Mouse (Mus musculus) forebrain, embryonic 14.5 days (tissue): ENCODE data around the gene Dynlrb1. TPM values are rescaled to one million over a fixed set of nuclear protein-coding genes. Genes with fewer than 3 reads are reported as not detected.

Source experiments
- ATAC-seq: fragments of 200-750 bp; cut with Nextera tagmentation; 2 replicates; pipeline ENCODE4 v1.8.0; 2017; ENCODE audit warnings: mild to moderate bottlenecking, moderate library complexity
- DNase-seq: peaks from one replicate; pipeline ENCODE4 v3.0.0-alpha.2; 2015; ENCODE audit warnings: low spot score
- H3K27ac ChIP-seq: fragments of 300-500 bp; sonication (generic); 2 replicates; pipeline ENCODE4 v1.5.1; 2014; ENCODE audit warnings: low read depth, mild to moderate bottlenecking, control low read depth, low read length, moderate library complexity
- H3K27me3 ChIP-seq: fragments of 300-500 bp; sonication (generic); replicated peaks from 2 replicates; pipeline ENCODE4 v1.6.1; 2014; ENCODE audit warnings: low read length, control low read depth, mixed read lengths; ENCODE audit not compliant: control insufficient read depth, insufficient read depth
- H3K36me3 ChIP-seq: fragments of 300-500 bp; sonication (generic); 2 replicates; pipeline ENCODE4 v1.6.1; 2014; ENCODE audit warnings: low read length, control low read depth; ENCODE audit not compliant: control insufficient read depth, insufficient read depth
- H3K4me1 ChIP-seq: fragments of 300-500 bp; sonication (generic); 2 replicates; pipeline ENCODE4 v1.6.1; 2014; ENCODE audit warnings: antibody characterized with exemption, low read length, control low read depth; ENCODE audit not compliant: control insufficient read depth, insufficient read depth
- H3K4me2 ChIP-seq: fragments of 300-500 bp; sonication (generic); 2 replicates; pipeline ENCODE4 v1.6.1; 2014; ENCODE audit warnings: mild to moderate bottlenecking, control low read depth, low read length
- H3K4me3 ChIP-seq: fragments of 300-500 bp; sonication (generic); 2 replicates; pipeline ENCODE4 v1.5.1; 2014; ENCODE audit warnings: low read depth, low read length, control low read depth
- H3K9ac ChIP-seq: fragments of 300-500 bp; sonication (generic); 2 replicates; pipeline ENCODE4 v1.6.1; 2014; ENCODE audit warnings: mild to moderate bottlenecking, low read length, control low read depth, moderate library complexity
- H3K9me3 ChIP-seq: fragments of 300-500 bp; sonication (generic); replicated peaks from 2 replicates; pipeline ENCODE4 v1.6.1; 2016; ENCODE audit warnings: low read length, control low read depth, mixed read lengths; ENCODE audit not compliant: control insufficient read depth
- WGBS: fragments of 180-500 bp; shearing (Covaris S2); extraction: QIAGEN DNeasy Blood & Tissue Kit; methylation state at CpG from one replicate; pipeline ENCODE4 v1.1.7; 2014; 5-methylcytosine and 5-hydroxymethylcytosine counted together
- polyA plus RNA-seq: library from polyadenylated mRNA; unstranded; fragments of >200 nt; fragmentation: Nextera tagmentation; extraction: Ambion mirVana; gene quantifications from 2 replicates; pipeline ENCODE4 v1.2.1, GENCODE M21; 2014

Dynlrb1 gene
- polyA plus RNA-seq, 1 experiment from 2014 or later, result 966 TPM

GRCm38 (mm10) chr2:155290066-155290465, 53.7 kb downstream of the Dynlrb1 start:
- no peak for ATAC-seq
- WGBS, result 94% methylated on average over 8 of the region's 8 CpGs
- Histone ChIP-seq H3K27ac (no peak overlapping the region), H3K4me2 (no peak overlapping the region), H3K27me3 (no peaks in the 10 kb centered on the region), H3K36me3 (peaks cover 54% of the 10 kb centered on the region), H3K9ac (no peak overlapping the region), H3K4me1 (no peaks in the 10 kb centered on the region), H3K4me3 (no peak overlapping the region), H3K9me3 (no peaks in the 10 kb centered on the region)
- DNase-seq, result no peak

DNA sequence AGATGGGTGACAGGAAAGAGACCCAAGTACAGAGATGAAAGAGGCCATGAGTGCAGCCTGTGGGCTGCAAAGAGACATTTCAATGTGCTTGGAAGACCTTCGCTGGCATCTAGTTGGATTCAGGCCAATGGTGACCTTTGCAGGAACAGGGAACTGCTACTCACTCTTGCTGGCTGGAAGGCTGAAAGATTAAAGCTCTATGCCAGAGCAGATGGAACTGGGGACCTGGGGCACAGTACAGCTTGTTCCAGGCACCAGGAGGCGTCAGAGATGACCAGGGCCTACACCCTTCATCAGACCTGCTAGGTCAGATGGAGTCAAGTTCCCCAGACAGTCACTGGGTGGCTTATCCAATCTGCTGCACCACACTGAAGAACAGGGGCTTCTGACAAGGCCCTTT, 57.0 kb downstream of the Dynlrb1 start:
- no peak overlapping the region for H3K27ac ChIP-seq
- no peak for DNase-seq
- H3K9ac ChIP-seq, result no peak overlapping the region
- H3K36me3 ChIP-seq, result peaks cover 87% of the 10 kb centered on the region
- WGBS, result 88% methylated on average over 2 of the region's 2 CpGs
- H3K4me3 ChIP-seq, result no peak overlapping the region
- H3K4me2 ChIP-seq, result no peak overlapping the region
- H3K27me3 ChIP-seq, result no peaks in the 10 kb centered on the region
- no peak for ATAC-seq
- no peaks in the 10 kb centered on the region for H3K9me3 ChIP-seq
- no peaks in the 10 kb centered on the region for H3K4me1 ChIP-seq

- H3K27ac ChIP-seq, result no peak overlapping the region
- no peak overlapping the region for H3K9ac ChIP-seq
- DNase-seq (no peak), ATAC-seq (no peak)
- H3K4me2 ChIP-seq, result no peak overlapping the region
- H3K9me3 ChIP-seq, result no peaks in the 10 kb centered on the region
- peaks cover 92% of the 10 kb centered on the region for H3K36me3 ChIP-seq
- H3K27me3 ChIP-seq, result no peaks in the 10 kb centered on the region
- H3K4me3 ChIP-seq, result no peak overlapping the region
- WGBS, result 96% methylated on average over 4 of the region's 4 CpGs
- H3K4me1 ChIP-seq, result no peaks in the 10 kb centered on the region
Observed at GRCm38 (mm10) chr2:155293946-155294345, 57.6 kb downstream of the Dynlrb1 start.

GRCm38 (mm10) chr2:155295453-155295852, 59.1 kb downstream of the Dynlrb1 start:
- H3K4me1 ChIP-seq, result no peaks in the 10 kb centered on the region
- H3K9ac ChIP-seq, result no peak overlapping the region
- H3K27me3 ChIP-seq, result no peaks in the 10 kb centered on the region
- no peak overlapping the region for H3K4me2 ChIP-seq
- 94% methylated on average over 6 of the region's 6 CpGs for WGBS
- no peak overlapping the region for H3K4me3 ChIP-seq
- ATAC-seq, result no peak
- H3K27ac ChIP-seq, result no peak overlapping the region
- H3K36me3 ChIP-seq, result peaks cover 94% of the 10 kb centered on the region
- no peak for DNase-seq
- H3K9me3 ChIP-seq, result no peaks in the 10 kb centered on the region

GRCm38 (mm10) chr2:155299563-155299962, 63.2 kb downstream of the Dynlrb1 start:
- no peak overlapping the region for H3K4me2 ChIP-seq
- no peak overlapping the region for H3K4me3 ChIP-seq
- 87% methylated on average over 4 of the region's 4 CpGs for WGBS
- no peak for DNase-seq
- H3K4me1 ChIP-seq, result no peaks in the 10 kb centered on the region
- H3K9ac ChIP-seq, result no peak overlapping the region
- no peaks in the 10 kb centered on the region for H3K27me3 ChIP-seq
- H3K27ac ChIP-seq, result no peak overlapping the region
- no peak for ATAC-seq
- H3K36me3 ChIP-seq, result peaks cover 69% of the 10 kb centered on the region
- no peaks in the 10 kb centered on the region for H3K9me3 ChIP-seq

Other genes with a start within 250 kb of the Dynlrb1 start
- gene Gm14226, start 218.3 kb upstream of the Dynlrb1 start, polyA plus RNA-seq, result not detected in 2 replicates
- gene Ahcy, start 162.0 kb upstream of the Dynlrb1 start, polyA plus RNA-seq, result 53.4 and 60.8 TPM in 2 replicates
- 30.4 and 40.4 TPM in 2 replicates for gene Itch, start 103.0 kb upstream of the Dynlrb1 start, polyA plus RNA-seq
- gene Map1lc3a, start 39.8 kb downstream of the Dynlrb1 start, polyA plus RNA-seq, result 338 TPM in 2 replicates
- gene Pigu, start 120.9 kb downstream of the Dynlrb1 start, polyA plus RNA-seq, result 63.6 and 70.8 TPM in 2 replicates
- gene Trp53inp2, start 144.5 kb downstream of the Dynlrb1 start, polyA plus RNA-seq, result 57.7 and 72.6 TPM in 2 replicates
- 29.9 and 30.8 TPM in 2 replicates for gene Ncoa6, start 237.4 kb downstream of the Dynlrb1 start, polyA plus RNA-seq